Mouse (Mus musculus) intestine, embryonic 16.5 days (tissue): ENCODE data around the gene Dab1. TPM values are rescaled to one million over a fixed set of nuclear protein-coding genes. Genes with fewer than 3 reads are reported as not detected.

ENCODE experiments used
- ATAC-seq: fragments of 200-750 bp; cut with Nextera tagmentation; 2 replicates; pipeline ENCODE4 v1.8.0; 2017; ENCODE audit warnings: moderate TSS enrichment, moderate library complexity
- H3K27ac ChIP-seq: fragments of 300-500 bp; sonication (generic); 2 replicates; pipeline ENCODE4 v1.5.1; 2014; ENCODE audit warnings: mild to moderate bottlenecking, low read length
- H3K27me3 ChIP-seq: fragments of 300-500 bp; sonication (generic); replicated peaks from 2 replicates; pipeline ENCODE4 v1.6.1; 2014; ENCODE audit warnings: low read length, control low read depth, mixed read lengths; ENCODE audit not compliant: control insufficient read depth, insufficient read depth
- H3K36me3 ChIP-seq: fragments of 300-500 bp; sonication (generic); 2 replicates; pipeline ENCODE4 v1.6.1; 2014; ENCODE audit warnings: low read length, control low read depth; ENCODE audit not compliant: control insufficient read depth, insufficient read depth
- H3K4me1 ChIP-seq: fragments of 300-500 bp; sonication (generic); 2 replicates; pipeline ENCODE4 v1.6.1; 2014; ENCODE audit warnings: low read length, control low read depth, mixed read lengths; ENCODE audit not compliant: control insufficient read depth, insufficient read depth
- H3K4me2 ChIP-seq: fragments of 300-500 bp; sonication (generic); 2 replicates; pipeline ENCODE4 v1.6.1; 2014; ENCODE audit warnings: low read depth, low read length, control low read depth
- H3K4me3 ChIP-seq: fragments of 300-500 bp; sonication (generic); 2 replicates; pipeline ENCODE4 v1.5.1; 2014; ENCODE audit warnings: mild to moderate bottlenecking, low read length
- H3K9ac ChIP-seq: fragments of 300-500 bp; sonication (generic); 2 replicates; pipeline ENCODE4 v1.6.1; 2014; ENCODE audit warnings: low read depth, low read length
- H3K9me3 ChIP-seq: fragments of 300-500 bp; sonication (generic); 2 replicates; pipeline ENCODE4 v1.6.1; 2016; ENCODE audit warnings: low read length, control low read depth; ENCODE audit not compliant: control insufficient read depth
- WGBS: fragments of 180-500 bp; shearing (Covaris S2); extraction: QIAGEN DNeasy Blood & Tissue Kit; methylation state at CpG from one replicate; pipeline ENCODE4 v1.1.7; 2014; 5-methylcytosine and 5-hydroxymethylcytosine counted together
- polyA plus RNA-seq: library from polyadenylated mRNA; unstranded; fragments of >200 nt; fragmentation: Nextera tagmentation; extraction: Ambion mirVana; gene quantifications from 2 replicates; pipeline ENCODE4 v1.2.1, GENCODE M21; 2015

The Dab1 gene
- polyA plus RNA-seq, 1 experiment from 2014 or later = 54.5 TPM

GRCm38 (mm10) chr4:104059569-104059968 lies 440.4 kb downstream of the Dab1 start:
- no peaks in the 10 kb centered on the region for H3K9me3 ChIP-seq
- no peak overlapping the region for H3K27ac ChIP-seq
- H3K36me3 ChIP-seq = no peaks in the 10 kb centered on the region
- H3K27me3 ChIP-seq = no peaks in the 10 kb centered on the region
- H3K4me3 ChIP-seq = no peak overlapping the region
- H3K4me1 ChIP-seq = no peaks in the 10 kb centered on the region
- H3K4me2 ChIP-seq = no peak overlapping the region
- 60% methylated on average over 4 of the region's 4 CpGs for WGBS
- ATAC-seq = no peak
- no peak overlapping the region for H3K9ac ChIP-seq

GRCm38 (mm10) chr4:104062356-104062755 lies 443.2 kb downstream of the Dab1 start:
- no peak overlapping the region for H3K4me3 ChIP-seq
- no peak overlapping the region for H3K4me2 ChIP-seq
- 91% methylated on average over 4 of the region's 4 CpGs for WGBS
- H3K9me3 ChIP-seq = no peaks in the 10 kb centered on the region
- H3K36me3 ChIP-seq = no peaks in the 10 kb centered on the region
- H3K4me1 ChIP-seq = no peaks in the 10 kb centered on the region
- H3K9ac ChIP-seq = no peak overlapping the region
- no peak for ATAC-seq
- no peaks in the 10 kb centered on the region for H3K27me3 ChIP-seq
- H3K27ac ChIP-seq = no peak overlapping the region

DNA sequence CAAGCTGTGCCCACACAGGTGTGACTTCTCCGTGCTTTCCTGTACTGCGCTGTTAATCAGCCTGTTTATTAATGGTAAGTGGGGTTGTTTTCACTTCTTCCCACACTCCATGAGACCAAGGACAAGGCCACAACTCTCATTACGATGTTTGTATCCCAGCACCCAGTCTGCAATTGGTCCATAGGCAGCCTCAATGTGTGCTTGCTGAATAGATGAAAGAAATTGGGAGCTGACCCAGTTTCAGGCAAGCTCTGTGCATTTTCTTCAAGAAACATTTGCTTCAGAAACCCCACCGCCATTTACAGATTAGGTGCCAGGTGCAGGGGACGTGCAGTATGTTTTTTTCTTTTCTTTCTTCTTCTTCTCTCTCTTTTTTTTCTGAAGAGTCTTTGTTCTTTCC lies 447.7 kb downstream of the Dab1 start:
- Histone ChIP-seq H3K9me3 (no peaks in the 10 kb centered on the region), H3K4me3 (no peak overlapping the region), H3K4me1 (no peaks in the 10 kb centered on the region), H3K27me3 (no peaks in the 10 kb centered on the region), H3K9ac (no peak overlapping the region), H3K4me2 (no peak overlapping the region), H3K27ac (no peak overlapping the region), H3K36me3 (no peaks in the 10 kb centered on the region)
- ATAC-seq = no peak
- 87% methylated on average over 5 of the region's 5 CpGs for WGBS

GRCm38 (mm10) chr4:104067748-104068147 lies 448.6 kb downstream of the Dab1 start:
- WGBS = 52% methylated on average over 3 of the region's 3 CpGs
- Histone ChIP-seq H3K36me3 (no peaks in the 10 kb centered on the region), H3K27ac (no peak overlapping the region), H3K4me1 (no peaks in the 10 kb centered on the region), H3K4me3 (no peak overlapping the region), H3K4me2 (no peak overlapping the region), H3K9ac (no peak overlapping the region), H3K27me3 (no peaks in the 10 kb centered on the region), H3K9me3 (no peaks in the 10 kb centered on the region)
- no peak for ATAC-seq

DNA sequence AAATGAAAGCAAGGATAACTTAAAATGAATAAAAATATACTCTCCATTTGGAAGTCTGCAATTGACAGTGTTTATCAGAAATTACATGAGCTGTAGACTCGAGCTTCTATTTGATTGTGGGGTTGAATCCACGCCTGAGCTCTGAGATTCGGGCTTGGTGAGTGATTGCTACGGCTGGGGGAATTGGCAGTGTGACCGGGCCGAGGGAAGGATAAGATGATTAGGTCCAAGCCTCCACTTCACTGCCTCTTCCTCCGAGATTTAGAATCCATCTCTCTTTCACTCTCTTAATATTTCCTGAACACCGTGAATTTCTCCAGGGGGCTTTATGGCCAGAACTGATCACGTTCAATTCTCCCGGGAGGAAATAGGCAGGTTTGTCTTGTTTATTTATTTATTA lies 452.1 kb downstream of the Dab1 start:
- H3K27me3 ChIP-seq = no peaks in the 10 kb centered on the region
- no peak overlapping the region for H3K4me2 ChIP-seq
- ATAC-seq = no peak
- H3K27ac ChIP-seq = no peak overlapping the region
- whole genome bisulfite sequencing = 58% methylated on average over 10 of the region's 10 CpGs
- H3K4me1 ChIP-seq = no peaks in the 10 kb centered on the region
- no peaks in the 10 kb centered on the region for H3K36me3 ChIP-seq
- H3K4me3 ChIP-seq = no peak overlapping the region
- no peaks in the 10 kb centered on the region for H3K9me3 ChIP-seq
- no peak overlapping the region for H3K9ac ChIP-seq

DNA sequence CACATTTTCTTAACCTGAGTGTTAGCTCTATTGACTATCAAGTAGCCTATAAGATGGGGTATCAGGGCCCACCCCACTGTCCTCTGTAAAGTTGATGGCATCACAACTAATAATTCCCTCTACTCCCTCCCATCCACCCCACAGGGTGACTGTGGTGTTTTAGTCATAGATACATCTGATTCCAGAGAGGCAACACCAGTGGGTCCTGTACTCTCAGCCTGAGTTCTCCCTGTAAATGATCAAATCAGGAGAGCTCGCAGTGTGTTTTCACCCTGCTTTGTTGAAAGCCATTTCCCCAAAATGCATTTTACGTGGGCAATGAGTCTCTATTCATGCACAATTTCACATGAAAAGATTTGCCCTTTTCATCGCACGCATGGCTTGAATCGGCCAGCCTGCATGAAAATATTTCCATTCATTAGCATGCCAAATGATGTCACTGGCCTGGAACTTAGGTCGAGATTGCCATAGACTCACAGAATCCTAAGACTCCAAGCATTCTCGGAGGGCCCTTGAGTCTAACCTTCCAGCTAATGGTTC lies 454.8 kb downstream of the Dab1 start:
- Histone ChIP-seq H3K9me3 (no peaks in the 10 kb centered on the region), H3K27ac (no peak overlapping the region), H3K36me3 (no peaks in the 10 kb centered on the region), H3K4me3 (no peak overlapping the region), H3K4me1 (no peaks in the 10 kb centered on the region), H3K27me3 (no peaks in the 10 kb centered on the region), H3K9ac (no peak overlapping the region), H3K4me2 (no peak overlapping the region)
- no peak for ATAC-seq
- WGBS = 77% methylated on average over 7 of the region's 7 CpGs

DNA sequence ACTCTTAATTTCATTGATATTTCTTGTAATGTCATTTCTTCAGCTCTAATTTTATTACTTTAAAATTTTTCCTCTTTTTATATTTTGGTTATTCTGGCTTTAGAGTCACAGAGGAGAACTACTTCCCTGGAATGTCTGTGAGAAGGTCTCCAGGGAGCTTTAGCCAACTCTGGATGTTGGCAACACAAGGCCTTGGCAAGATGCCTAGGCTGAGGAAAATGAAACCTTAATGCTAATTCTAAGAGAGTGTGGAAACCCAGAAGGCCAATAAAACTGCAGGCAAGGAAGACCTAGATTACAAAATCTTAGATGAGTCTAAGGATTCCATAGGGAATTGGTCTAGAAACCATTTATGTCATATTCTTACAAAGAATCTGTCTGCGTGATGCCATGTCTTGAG lies 458.6 kb downstream of the Dab1 start:
- H3K9ac ChIP-seq = no peak overlapping the region
- WGBS = 93% methylated on average over 1 of the region's 1 CpGs
- H3K4me1 ChIP-seq = no peaks in the 10 kb centered on the region
- no peak overlapping the region for H3K27ac ChIP-seq
- ATAC-seq = no peak
- H3K36me3 ChIP-seq = no peaks in the 10 kb centered on the region
- H3K4me3 ChIP-seq = no peak overlapping the region
- H3K9me3 ChIP-seq = no peaks in the 10 kb centered on the region
- no peaks in the 10 kb centered on the region for H3K27me3 ChIP-seq
- no peak overlapping the region for H3K4me2 ChIP-seq

DNA sequence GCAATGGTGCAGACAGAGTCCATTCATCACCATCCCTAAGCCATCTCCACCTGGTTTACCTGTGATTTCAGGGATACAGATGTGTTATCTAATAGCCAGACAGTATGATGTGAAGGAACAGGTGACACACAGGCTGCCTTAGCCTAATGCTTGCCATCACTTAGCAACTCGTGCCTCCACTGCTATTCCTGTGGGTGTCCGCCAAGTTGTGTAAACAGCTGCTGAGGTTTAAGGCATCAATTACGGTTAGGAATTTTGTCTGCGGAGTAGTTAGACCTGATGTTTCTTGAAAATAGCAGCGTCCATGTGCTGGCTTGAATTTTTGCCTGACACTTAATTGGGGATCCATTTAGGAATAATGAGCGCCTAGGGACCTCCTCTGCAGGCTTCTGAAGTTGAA lies 487.1 kb downstream of the Dab1 start:
- 33% methylated on average over 6 of the region's 6 CpGs for WGBS
- Histone ChIP-seq H3K9ac (no peak overlapping the region), H3K27me3 (no peaks in the 10 kb centered on the region)

GRCm38 (mm10) chr4:104111614-104112013 lies 492.5 kb downstream of the Dab1 start:
- Histone ChIP-seq H3K9ac (no peak overlapping the region), H3K4me2 (no peak overlapping the region), H3K9me3 (no peaks in the 10 kb centered on the region), H3K27ac (no peak overlapping the region), H3K27me3 (no peaks in the 10 kb centered on the region), H3K36me3 (no peaks in the 10 kb centered on the region), H3K4me1 (no peaks in the 10 kb centered on the region), H3K4me3 (no peak overlapping the region)
- ATAC-seq = no peak

More for the DNA sequence above, 487.1 kb downstream of the Dab1 start:
- Histone ChIP-seq H3K4me3 (no peak overlapping the region), H3K27ac (no peak overlapping the region), H3K4me1 (no peaks in the 10 kb centered on the region), H3K36me3 (no peaks in the 10 kb centered on the region), H3K9me3 (no peaks in the 10 kb centered on the region), H3K4me2 (no peak overlapping the region)
- ATAC-seq = no peak

DNA sequence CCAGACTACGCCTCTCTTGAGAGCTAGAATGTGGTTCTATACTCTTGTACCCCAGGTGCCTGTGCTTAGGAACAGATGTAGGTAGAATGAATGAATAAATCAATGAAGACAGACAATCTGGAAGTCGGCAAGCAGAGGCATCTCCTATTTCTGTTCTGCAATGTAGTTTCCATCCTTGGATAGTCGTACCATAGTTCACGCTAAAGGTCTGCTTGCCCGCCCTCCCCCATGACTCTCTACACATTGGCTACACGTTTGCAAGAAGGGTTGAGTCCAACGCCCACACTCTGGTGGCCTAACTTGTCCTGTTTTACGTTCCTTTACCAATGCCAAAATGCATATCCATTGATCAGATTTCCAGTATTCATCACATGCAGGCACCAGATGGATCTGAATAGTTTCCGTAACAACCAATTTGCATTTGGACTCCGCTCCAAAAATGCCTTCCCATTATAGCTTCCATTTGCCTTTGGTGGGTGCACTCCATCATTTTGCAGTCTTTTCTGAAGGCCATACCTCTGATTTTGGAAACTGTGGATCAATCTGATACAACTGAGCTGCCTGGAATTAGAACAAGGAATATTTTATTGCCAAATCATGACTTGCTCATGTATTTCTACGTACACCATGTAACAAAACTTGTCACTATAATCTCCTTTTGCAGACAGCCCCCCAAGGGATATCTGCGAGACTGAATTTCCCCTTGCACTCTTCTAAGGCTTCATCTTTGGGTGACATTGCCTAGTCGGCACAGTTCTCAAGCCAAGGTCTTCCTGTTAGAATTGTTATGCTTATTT lies 494.2 kb downstream of the Dab1 start:
- H3K4me1 ChIP-seq = no peaks in the 10 kb centered on the region
- H3K9ac ChIP-seq = no peak overlapping the region
- H3K36me3 ChIP-seq = no peaks in the 10 kb centered on the region
- no peak overlapping the region for H3K4me3 ChIP-seq
- H3K27ac ChIP-seq = no peak overlapping the region
- WGBS = 81% methylated on average over 13 of the region's 13 CpGs
- no peaks in the 10 kb centered on the region for H3K27me3 ChIP-seq
- H3K4me2 ChIP-seq = no peak overlapping the region
- no peak for ATAC-seq
- no peaks in the 10 kb centered on the region for H3K9me3 ChIP-seq
